Mouse (Mus musculus) gastrocnemius, postnatal 10 days (tissue): ENCODE measurements around the gene Adgre1. TPM values are rescaled to one million over a fixed set of nuclear protein-coding genes. Genes with fewer than 3 reads are reported as not detected.
"Not testable (repeated sequence)": the region's sequence is repeated elsewhere in the genome, so short reads cannot be mapped to it uniquely, and the experiment has no call there.

ENCODE experiments used
- DNase-seq: peaks from one replicate; pipeline ENCODE4 v3.0.0; 2021; ENCODE audit warnings: mixed read lengths
- long read RNA-seq, 2 experiments: library from polyadenylated mRNA; stranded (forward); transcript quantifications; one replicate each; pipeline ENCODE4 v2.0.0; 2021
- total RNA-seq, 2 experiments: library from RNA; stranded (reverse); gene quantifications; 2 replicates each; pipeline ENCODE4 v1.2.3; 2021

Gene Adgre1
- total RNA-seq, result 1 to 10 TPM; 4.0 to 7.1 TPM
- long read RNA-seq, experiment 1, partial matches to known transcripts, result 1 of 7 reads
- long read RNA-seq, experiment 1, other reads (novel, unspliced or antisense), result 1 of 7 reads
- long read RNA-seq, experiment 2, partial matches to known transcripts, result 0 of 5 reads
- long read RNA-seq, experiment 2, other reads (novel, unspliced or antisense), result 1 of 5 reads

GRCm38 (mm10) chr17:57358441-57358840 lies at the start of gene Adgre1:
Adgre1 (plus strand) TSS chr17:57358691.
- DNase-seq, result no peak

- DNase-seq, result no peak
These were observed 46.7 kb upstream of the Adgre1 start for GRCm38 (mm10) chr17:57311801-57312200.

- no peak for DNase-seq
These were observed 30.9 kb upstream of the Adgre1 start for GRCm38 (mm10) chr17:57327615-57328014.

GRCm38 (mm10) chr17:57328944-57329343 lies 29.5 kb upstream of the Adgre1 start:
- DNase-seq, result no peak

- DNase-seq, result no peak
These were observed 27.5 kb upstream of the Adgre1 start for GRCm38 (mm10) chr17:57330993-57331392.

- no peak for DNase-seq
These were observed 26.2 kb upstream of the Adgre1 start for GRCm38 (mm10) chr17:57332241-57332640.

- DNase-seq, result no peak
These were observed 24.3 kb upstream of the Adgre1 start for GRCm38 (mm10) chr17:57334001-57334760.

GRCm38 (mm10) chr17:57334761-57335150 lies 23.7 kb upstream of the Adgre1 start:
- peak; percentile 91 for DNase-seq

- DNase-seq, result not testable (repeated sequence)
These were observed 23.3 kb upstream of the Adgre1 start for GRCm38 (mm10) chr17:57335194-57335593.

- DNase-seq, result peak; percentile 88
These were observed 22.7 kb upstream of the Adgre1 start for GRCm38 (mm10) chr17:57335673-57336303.

- DNase-seq, result no peak
These were observed 20.5 kb upstream of the Adgre1 start for GRCm38 (mm10) chr17:57337996-57338395.

- DNase-seq, result no peak
These were observed 19.2 kb upstream of the Adgre1 start for GRCm38 (mm10) chr17:57339298-57339697.

GRCm38 (mm10) chr17:57341568-57341967 lies 16.9 kb upstream of the Adgre1 start:
- DNase-seq, result no peak

GRCm38 (mm10) chr17:57344029-57344707 lies 14.3 kb upstream of the Adgre1 start:
- DNase-seq, result no peak

GRCm38 (mm10) chr17:57347017-57347416 lies 11.5 kb upstream of the Adgre1 start:
- DNase-seq, result no peak

- DNase-seq, result no peak
These were observed 10.7 kb upstream of the Adgre1 start for GRCm38 (mm10) chr17:57347781-57348180.

- no peak for DNase-seq
These were observed 9.4 kb upstream of the Adgre1 start for GRCm38 (mm10) chr17:57349067-57349466.

- no peak for DNase-seq
These were observed 8.3 kb upstream of the Adgre1 start for GRCm38 (mm10) chr17:57350212-57350611.

- no peak for DNase-seq
These were observed 7.4 kb upstream of the Adgre1 start for GRCm38 (mm10) chr17:57351107-57351506.

- no peak for DNase-seq
These were observed 1.2 kb downstream of the Adgre1 start for GRCm38 (mm10) chr17:57359485-57360241.
